Mouse (Mus musculus): ENCODE measurements around the gene Chrng. TPM values are rescaled to one million over a fixed set of nuclear protein-coding genes. Genes with fewer than 3 reads are reported as not detected.
A peak's percentile ranks its signal among the peaks of the same experiment; 100 is the strongest.

Gene Chrng
- polyA plus RNA-seq, 1 experiment from 2014 or later, result 2.2 TPM

DNA sequence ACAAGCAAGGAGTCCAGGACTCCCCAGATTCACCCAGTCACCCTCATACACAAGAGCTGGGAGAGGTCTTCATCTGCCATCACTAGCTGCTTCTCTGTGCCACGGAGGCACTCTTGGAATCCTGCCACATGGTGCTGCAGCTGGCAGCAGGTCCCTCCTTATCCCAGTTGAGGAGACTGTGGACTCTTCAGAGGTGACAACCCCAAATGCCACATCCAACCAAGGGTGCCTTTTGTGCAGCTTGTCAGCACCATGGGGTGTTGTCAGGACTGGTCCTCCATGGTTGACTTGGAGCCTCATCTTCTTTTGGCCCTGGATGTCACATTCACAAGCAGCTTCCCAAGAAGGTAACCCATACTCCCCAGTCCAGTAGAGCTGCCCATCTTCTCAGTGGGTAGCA is 2.6 kb upstream of the Chrng start:
- Histone ChIP-seq H3K4me2 (ENCODE audit: low read depth, low read length) (no peak overlapping the region), H3K36me3 (replicated peaks; ENCODE audit: control insufficient read depth, insufficient read depth, low read depth, low read length) (no peaks in the 10 kb centered on the region), H3K27me3 (ENCODE audit: control insufficient read depth, insufficient read depth, low read length) (peaks cover 6% of the 10 kb centered on the region; the same call in 1 of the 2 replicates), H3K27ac (replicated peaks; ENCODE audit: low read depth, low read length) (no peak overlapping the region), H3K4me3 (ENCODE audit: low read depth, low read length) (no peak overlapping the region), H3K9me3 (replicated peaks; ENCODE audit: control insufficient read depth, low read length) (no peaks in the 10 kb centered on the region), H3K9ac (replicated peaks; ENCODE audit: low read length) (no peak overlapping the region), H3K4me1 (ENCODE audit: control insufficient read depth, insufficient read depth, low read length) (no peaks in the 10 kb centered on the region)
- DNase-seq (ENCODE audit: low spot score), result no peak
- no peak for ATAC-seq (replicated peaks; ENCODE audit: insufficient number of reproducible peaks, low FRiP score, low TSS enrichment, low read depth)
- 58% methylated on average over 1 of the region's 1 CpGs for WGBS

DNA sequence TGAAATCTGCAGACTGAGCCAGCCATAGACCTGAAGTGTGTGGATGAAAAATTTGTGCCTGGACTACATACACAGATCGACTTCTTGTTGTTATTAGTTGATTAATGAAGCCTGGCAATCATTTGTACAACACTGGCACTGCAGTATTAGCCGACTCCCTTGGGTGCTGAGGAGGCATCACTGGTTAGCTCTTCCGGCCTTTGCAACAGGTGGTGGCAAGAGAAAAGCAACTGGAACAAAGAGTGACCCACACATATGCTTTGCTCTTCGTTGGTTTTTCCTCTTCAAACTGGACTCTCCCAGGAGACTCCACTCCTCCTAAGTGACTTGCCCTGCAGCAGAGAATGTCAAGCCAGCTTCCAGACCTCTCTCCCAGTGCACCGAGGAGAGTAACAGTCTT is 678 bp upstream of the Chrng start:
- Histone ChIP-seq H3K27me3 (ENCODE audit: control insufficient read depth, insufficient read depth, low read length) (peaks cover 10% of the 10 kb centered on the region), H3K9me3 (replicated peaks; ENCODE audit: control insufficient read depth, low read length) (no peaks in the 10 kb centered on the region), H3K36me3 (replicated peaks; ENCODE audit: control insufficient read depth, insufficient read depth, low read depth, low read length) (no peaks in the 10 kb centered on the region), H3K27ac (replicated peaks; ENCODE audit: low read depth, low read length) (no peak overlapping the region), H3K4me2 (ENCODE audit: low read depth, low read length) (no peak overlapping the region), H3K9ac (replicated peaks; ENCODE audit: low read length) (no peak overlapping the region), H3K4me1 (ENCODE audit: control insufficient read depth, insufficient read depth, low read length) (no peaks in the 10 kb centered on the region), H3K4me3 (ENCODE audit: low read depth, low read length) (no peak overlapping the region)
- ATAC-seq (replicated peaks; ENCODE audit: insufficient number of reproducible peaks, low FRiP score, low TSS enrichment, low read depth) (no peak), DNase-seq (ENCODE audit: low spot score) (no peak)
- 87% methylated on average over 5 of the region's 5 CpGs for WGBS

DNA sequence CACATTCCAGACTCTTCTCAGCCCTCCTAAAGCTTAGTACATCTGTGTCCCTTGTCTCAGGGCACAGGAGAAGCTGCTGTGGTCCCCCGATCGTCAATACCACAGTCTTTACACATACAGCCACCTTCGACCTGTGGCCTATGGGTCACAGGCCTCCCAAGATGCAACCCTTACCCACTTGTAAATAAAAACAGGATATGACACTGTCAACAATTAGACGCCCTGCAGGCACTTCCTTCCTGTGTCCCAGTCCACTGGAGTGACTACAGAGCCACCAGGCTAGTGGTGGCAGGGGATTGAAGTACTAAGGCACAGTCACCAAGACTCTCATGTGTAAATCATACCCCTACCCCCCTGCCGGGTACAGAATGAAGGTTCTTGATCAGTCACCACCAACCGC is 581 bp downstream of the Chrng start:
- Histone ChIP-seq H3K4me2 (ENCODE audit: low read depth, low read length) (no peak overlapping the region), H3K9me3 (replicated peaks; ENCODE audit: control insufficient read depth, low read length) (no peaks in the 10 kb centered on the region), H3K9ac (replicated peaks; ENCODE audit: low read length) (no peak overlapping the region), H3K36me3 (replicated peaks; ENCODE audit: control insufficient read depth, insufficient read depth, low read depth, low read length) (no peaks in the 10 kb centered on the region), H3K27me3 (ENCODE audit: control insufficient read depth, insufficient read depth, low read length) (peaks cover 10% of the 10 kb centered on the region), H3K4me3 (ENCODE audit: low read depth, low read length) (no peak overlapping the region), H3K27ac (replicated peaks; ENCODE audit: low read depth, low read length) (no peak overlapping the region), H3K4me1 (ENCODE audit: control insufficient read depth, insufficient read depth, low read length) (no peaks in the 10 kb centered on the region)
- WGBS, result 37% methylated on average over 6 of the region's 6 CpGs
- DNase-seq (ENCODE audit: low spot score), result no peak
- ATAC-seq (replicated peaks; ENCODE audit: insufficient number of reproducible peaks, low FRiP score, low TSS enrichment, low read depth), result no peak

DNA sequence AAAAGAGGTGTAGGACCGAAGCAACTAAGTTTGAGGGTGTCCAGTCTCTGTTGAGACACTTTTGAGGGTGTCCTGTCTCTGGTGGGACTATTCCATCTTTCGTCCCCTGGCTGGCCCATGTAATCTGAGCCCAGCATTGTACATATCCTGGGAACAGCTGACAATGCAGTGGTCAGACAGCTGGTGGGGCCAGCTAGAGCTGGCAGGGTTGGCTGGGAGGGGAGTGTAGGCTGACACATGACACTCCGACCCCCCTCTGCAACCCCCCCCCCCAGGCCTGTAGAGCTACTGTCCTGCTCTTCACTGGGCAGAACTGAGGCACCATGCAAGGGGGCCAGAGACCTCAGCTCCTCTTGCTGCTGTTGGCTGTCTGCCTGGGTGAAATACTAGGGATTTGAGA is 1.0 kb downstream of the Chrng start:
- H3K9ac ChIP-seq (replicated peaks; ENCODE audit: low read length), result no peak overlapping the region

DNA sequence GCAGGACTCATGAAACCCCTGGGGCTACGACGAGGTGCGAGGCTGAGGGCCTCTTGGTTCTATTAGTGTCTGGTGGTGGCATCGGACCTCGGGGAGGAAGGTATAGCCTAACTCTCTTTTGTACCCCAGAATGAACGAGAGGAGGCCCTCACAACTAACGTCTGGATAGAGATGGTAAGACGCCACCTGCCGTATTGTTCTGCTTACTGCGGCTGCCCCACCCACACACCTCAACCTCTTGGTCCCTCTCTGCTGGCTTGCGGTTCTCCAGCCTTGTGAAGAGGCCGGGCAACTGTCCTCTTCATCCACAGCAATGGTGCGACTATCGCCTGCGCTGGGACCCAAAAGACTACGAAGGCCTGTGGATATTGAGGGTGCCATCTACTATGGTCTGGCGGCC is 1.9 kb downstream of the Chrng start:
- Histone ChIP-seq H3K27me3 (ENCODE audit: control insufficient read depth, insufficient read depth, low read length) (peaks cover 10% of the 10 kb centered on the region), H3K9me3 (replicated peaks; ENCODE audit: control insufficient read depth, low read length) (no peaks in the 10 kb centered on the region), H3K4me3 (ENCODE audit: low read depth, low read length) (no peak overlapping the region), H3K4me1 (ENCODE audit: control insufficient read depth, insufficient read depth, low read length) (no peaks in the 10 kb centered on the region), H3K4me2 (ENCODE audit: low read depth, low read length) (no peak overlapping the region; the same call in 1 of the 2 replicates), H3K27ac (replicated peaks; ENCODE audit: low read depth, low read length) (no peak overlapping the region), H3K36me3 (replicated peaks; ENCODE audit: control insufficient read depth, insufficient read depth, low read depth, low read length) (no peaks in the 10 kb centered on the region), H3K9ac (replicated peaks; ENCODE audit: low read length) (no peak overlapping the region)
- 18% methylated on average over 17 of the region's 17 CpGs for WGBS
- ATAC-seq (replicated peaks; ENCODE audit: insufficient number of reproducible peaks, low FRiP score, low TSS enrichment, low read depth), result no peak
- peak; percentile 26 for DNase-seq (ENCODE audit: low spot score)

More for the DNA sequence above, 1.0 kb downstream of the Chrng start:
- Histone ChIP-seq H3K9me3 (replicated peaks; ENCODE audit: control insufficient read depth, low read length) (no peaks in the 10 kb centered on the region), H3K4me1 (ENCODE audit: control insufficient read depth, insufficient read depth, low read length) (no peaks in the 10 kb centered on the region), H3K27ac (replicated peaks; ENCODE audit: low read depth, low read length) (no peak overlapping the region), H3K27me3 (ENCODE audit: control insufficient read depth, insufficient read depth, low read length) (peaks cover 10% of the 10 kb centered on the region), H3K4me3 (ENCODE audit: low read depth, low read length) (no peak overlapping the region), H3K36me3 (replicated peaks; ENCODE audit: control insufficient read depth, insufficient read depth, low read depth, low read length) (no peaks in the 10 kb centered on the region), H3K4me2 (ENCODE audit: low read depth, low read length) (no peak overlapping the region)
- no peak for DNase-seq (ENCODE audit: low spot score)
- ATAC-seq (replicated peaks; ENCODE audit: insufficient number of reproducible peaks, low FRiP score, low TSS enrichment, low read depth), result peak; percentile 61; the same call in 1 of the 2 replicates
- 37% methylated on average over 3 of the region's 3 CpGs for WGBS

DNA sequence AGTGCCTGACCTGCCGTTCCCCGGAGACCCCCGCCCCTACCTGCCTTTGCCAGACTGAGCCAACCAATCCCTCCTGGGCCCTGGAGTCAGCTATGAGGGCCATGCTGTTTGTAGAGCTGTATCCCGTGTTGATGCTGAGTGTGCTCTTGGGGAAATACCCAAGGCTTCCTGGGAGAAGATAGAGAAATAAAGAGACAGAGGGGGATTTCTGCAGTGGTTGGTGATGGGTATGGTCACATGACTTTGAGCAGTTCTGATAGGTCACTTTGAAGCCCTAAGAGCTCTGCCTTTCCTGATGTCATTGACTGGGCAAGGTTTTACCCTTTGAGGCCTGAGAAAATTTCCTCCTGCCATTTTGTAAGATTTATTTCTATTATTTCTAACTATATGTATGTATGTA is 7.0 kb downstream of the Chrng start:
- Histone ChIP-seq H3K9ac (replicated peaks; ENCODE audit: low read length) (no peak overlapping the region), H3K4me1 (ENCODE audit: control insufficient read depth, insufficient read depth, low read length) (no peaks in the 10 kb centered on the region), H3K27me3 (ENCODE audit: control insufficient read depth, insufficient read depth, low read length) (peaks cover 4% of the 10 kb centered on the region; the same call in 1 of the 2 replicates), H3K36me3 (replicated peaks; ENCODE audit: control insufficient read depth, insufficient read depth, low read depth, low read length) (no peaks in the 10 kb centered on the region), H3K4me2 (ENCODE audit: low read depth, low read length) (no peak overlapping the region), H3K4me3 (ENCODE audit: low read depth, low read length) (no peak overlapping the region), H3K9me3 (replicated peaks; ENCODE audit: control insufficient read depth, low read length) (no peaks in the 10 kb centered on the region), H3K27ac (replicated peaks; ENCODE audit: low read depth, low read length) (no peak overlapping the region)
- 88% methylated on average over 4 of the region's 4 CpGs for WGBS
- ATAC-seq (replicated peaks; ENCODE audit: insufficient number of reproducible peaks, low FRiP score, low TSS enrichment, low read depth) (no peak), DNase-seq (ENCODE audit: low spot score) (no peak)

DNA sequence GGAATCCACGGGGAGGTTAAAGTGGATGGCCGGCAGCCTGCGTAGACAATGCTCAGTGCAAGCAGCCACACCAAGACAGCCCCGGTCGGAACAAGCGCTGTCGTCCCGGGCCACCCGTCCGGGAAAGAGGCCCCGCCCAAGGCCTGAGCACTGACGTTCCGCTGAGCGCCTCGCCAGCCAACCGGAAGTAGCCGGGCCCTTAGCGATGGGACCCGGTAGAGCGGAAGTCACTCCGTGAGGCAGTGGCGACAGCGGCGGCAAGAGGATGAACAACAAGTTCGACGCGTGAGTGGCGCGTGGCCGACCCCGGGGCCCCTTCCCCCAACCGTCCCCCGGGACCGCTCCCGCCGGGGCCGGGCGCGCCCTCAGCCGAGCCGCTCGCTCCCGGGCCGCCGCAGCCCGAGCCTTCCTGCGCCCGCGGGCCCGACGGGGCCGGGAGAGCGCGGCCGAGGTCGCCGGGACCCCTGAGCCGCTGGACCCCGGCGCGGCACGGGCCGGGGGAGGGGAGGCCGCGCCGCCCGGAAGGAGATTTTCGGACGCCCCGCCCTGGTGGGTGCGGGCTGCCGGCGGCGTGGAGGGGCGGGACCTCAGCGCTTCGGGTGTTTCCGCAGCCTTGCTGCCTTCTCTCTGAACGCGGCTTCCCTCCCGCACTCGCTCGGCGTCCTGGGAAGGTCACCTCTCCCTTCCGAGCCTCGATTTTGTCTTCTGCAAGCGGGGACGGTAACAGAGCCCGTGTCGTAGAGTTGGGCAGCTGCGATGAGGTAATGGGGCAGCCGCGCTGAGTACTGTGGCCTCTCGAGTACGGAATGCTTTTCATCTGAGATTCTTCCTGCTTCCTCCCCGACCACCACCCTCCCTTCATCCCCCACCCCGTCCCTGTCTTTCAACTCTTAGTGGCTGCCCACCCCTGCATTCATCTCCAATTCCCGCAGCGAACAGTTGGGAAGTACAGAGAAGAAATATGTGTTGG is 9.6 kb downstream of the Chrng start, which contains the start of gene Eif4e2:
Eif4e2 (plus strand) TSS at position 180 of the 970 bp plus-strand sequence.
- H3K9me3 ChIP-seq (replicated peaks; ENCODE audit: control insufficient read depth, low read length), result no peaks in the 10 kb centered on the region
- no peaks in the 10 kb centered on the region for H3K36me3 ChIP-seq (replicated peaks; ENCODE audit: control insufficient read depth, insufficient read depth, low read depth, low read length)
- H3K4me2 ChIP-seq (ENCODE audit: low read depth, low read length), result peak within 1 kb of the TSS; percentile 71
- WGBS, result under 1% methylated on average over 75 of the region's 99 CpGs
- H3K27ac ChIP-seq (replicated peaks; ENCODE audit: low read depth, low read length), result peak within 1 kb of the TSS; percentile 98
- ATAC-seq (replicated peaks; ENCODE audit: insufficient number of reproducible peaks, low FRiP score, low TSS enrichment, low read depth), result peak; percentile 96
- DNase-seq (ENCODE audit: low spot score), result peak; percentile 96
- H3K4me1 ChIP-seq (ENCODE audit: control insufficient read depth, insufficient read depth, low read length), result no peaks in the 10 kb centered on the region
- H3K4me3 ChIP-seq (ENCODE audit: low read depth, low read length), result peak within 1 kb of the TSS; percentile 86
- H3K27me3 ChIP-seq (ENCODE audit: control insufficient read depth, insufficient read depth, low read length), result no peaks in the 10 kb centered on the region
- H3K9ac ChIP-seq (replicated peaks; ENCODE audit: low read length), result peak within 1 kb of the TSS; percentile 96

DNA sequence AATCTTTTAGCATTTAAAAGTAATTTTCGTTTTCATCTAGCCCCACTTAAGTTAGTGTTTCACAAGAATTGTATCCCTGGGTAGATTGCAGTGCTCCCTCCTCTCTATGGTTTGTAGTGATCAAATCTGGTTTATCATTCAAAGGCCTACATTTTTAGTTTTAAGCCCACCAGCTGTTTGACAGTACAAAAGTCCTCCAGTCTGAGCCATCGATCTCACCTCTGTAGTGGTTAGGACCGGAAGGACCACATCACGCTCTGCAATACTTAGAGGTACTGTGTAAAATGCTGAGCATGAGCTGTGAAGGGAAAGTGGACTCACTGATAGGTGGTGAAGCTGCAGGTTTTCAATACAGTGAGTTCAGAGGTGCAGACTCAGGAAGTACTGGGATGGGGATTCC is 10.3 kb downstream of the Chrng start:
- Histone ChIP-seq H3K4me1 (ENCODE audit: control insufficient read depth, insufficient read depth, low read length) (no peaks in the 10 kb centered on the region), H3K9ac (replicated peaks; ENCODE audit: low read length) (peak overlapping the region; percentile 96), H3K36me3 (replicated peaks; ENCODE audit: control insufficient read depth, insufficient read depth, low read depth, low read length) (no peaks in the 10 kb centered on the region; the same call in 1 of the 2 replicates), H3K4me2 (ENCODE audit: low read depth, low read length) (peak overlapping the region; percentile 71), H3K27ac (replicated peaks; ENCODE audit: low read depth, low read length) (no peak overlapping the region), H3K4me3 (ENCODE audit: low read depth, low read length) (peak overlapping the region; percentile 86), H3K27me3 (ENCODE audit: control insufficient read depth, insufficient read depth, low read length) (no peaks in the 10 kb centered on the region), H3K9me3 (replicated peaks; ENCODE audit: control insufficient read depth, low read length) (no peaks in the 10 kb centered on the region)
- DNase-seq (ENCODE audit: low spot score), result no peak
- ATAC-seq (replicated peaks; ENCODE audit: insufficient number of reproducible peaks, low FRiP score, low TSS enrichment, low read depth), result no peak
- 32% methylated on average over 4 of the region's 4 CpGs for WGBS

Data from embryonic facial prominence, embryonic 11.5 days (tissue).